Mouse (Mus musculus) T-helper 17 cell (primary cell): ENCODE results near the gene Rapgef5.

Source experiments
- in situ Hi-C, 2 experiments: fragments of 300-600 bp; cut with MboI, MseI; formaldehyde crosslinking; loops; 1 replicate in 1 of 2; 2 replicates in 1 of 2; pipeline ENCODE4 v1.15.1; 2025; ENCODE audit warnings: high pct_unique_total_duplicates in 2 of 2

Rapgef5 gene

GRCm38 (mm10) chr12:117669610-117670400 is 153.5 kb downstream of the Rapgef5 start:
- in situ Hi-C loops = loop anchor here in 1 of 2 experiments (10.0 kb wide), 1 partner anchor 1615 kb away; no protein-coding TSS in a partner anchor

- in situ Hi-C loops = loop anchor here in 1 of 2 experiments (10.0 kb wide), 1 partner anchor 1618 kb away; no protein-coding TSS in a partner anchor
Observed at GRCm38 (mm10) chr12:117673188-117673587, 156.9 kb downstream of the Rapgef5 start.

GRCm38 (mm10) chr12:117674511-117674910 is 158.2 kb downstream of the Rapgef5 start:
- in situ Hi-C loops = loop anchor here in 1 of 2 experiments (10.0 kb wide), 1 partner anchor 1620 kb away; no protein-coding TSS in a partner anchor

- in situ Hi-C loops = loop anchor here (10.0 to 25.0 kb wide), 2 partner anchors 1621 to 1936 kb away; no protein-coding TSS in a partner anchor
Observed at GRCm38 (mm10) chr12:117676265-117676664, 160.0 kb downstream of the Rapgef5 start.

- in situ Hi-C loops = loop anchor here (10.0 to 25.0 kb wide), 2 partner anchors 1624 to 1933 kb away; no protein-coding TSS in a partner anchor
Observed at GRCm38 (mm10) chr12:117678916-117679315, 162.6 kb downstream of the Rapgef5 start.

GRCm38 (mm10) chr12:117679795-117680194 is 163.5 kb downstream of the Rapgef5 start:
- in situ Hi-C loops = loop anchor here (5.0 to 25.0 kb wide), 4 partner anchors 83 to 1933 kb away; no protein-coding TSS in a partner anchor

- in situ Hi-C loops = loop anchor here (5.0 to 25.0 kb wide), 3 partner anchors 81 to 1931 kb away; no protein-coding TSS in a partner anchor
Observed at GRCm38 (mm10) chr12:117681273-117681672, 165.0 kb downstream of the Rapgef5 start.

GRCm38 (mm10) chr12:117683377-117683776 is 167.1 kb downstream of the Rapgef5 start:
- in situ Hi-C loops = loop anchor here (5.0 to 25.0 kb wide), 3 partner anchors 79 to 1929 kb away; no protein-coding TSS in a partner anchor

- in situ Hi-C loops = loop anchor here (5.0 to 25.0 kb wide), 3 partner anchors 78 to 1928 kb away; no protein-coding TSS in a partner anchor
Observed at GRCm38 (mm10) chr12:117683984-117684383, 167.7 kb downstream of the Rapgef5 start.

- in situ Hi-C loops = loop anchor here (5.0 to 25.0 kb wide), 3 partner anchors 78 to 1928 kb away; no protein-coding TSS in a partner anchor
Observed at GRCm38 (mm10) chr12:117684788-117685187, 168.5 kb downstream of the Rapgef5 start.

GRCm38 (mm10) chr12:117685336-117685735 is 169.1 kb downstream of the Rapgef5 start:
- in situ Hi-C loops = loop anchor here (10.0 to 25.0 kb wide), 2 partner anchors 1881 to 1927 kb away; no protein-coding TSS in a partner anchor

- in situ Hi-C loops = loop anchor here (10.0 to 25.0 kb wide), 2 partner anchors 1882 to 1926 kb away; no protein-coding TSS in a partner anchor
Observed at GRCm38 (mm10) chr12:117686732-117687131, 170.5 kb downstream of the Rapgef5 start.

- in situ Hi-C loops = loop anchor here (10.0 to 25.0 kb wide), 2 partner anchors 1884 to 1923 kb away; no protein-coding TSS in a partner anchor
Observed at GRCm38 (mm10) chr12:117688655-117689548, 172.6 kb downstream of the Rapgef5 start.

- in situ Hi-C loops = loop anchor here in 1 of 2 experiments (25.0 kb wide), 1 partner anchor 1921 kb away; no protein-coding TSS in a partner anchor
Observed at GRCm38 (mm10) chr12:117691336-117691735, 175.1 kb downstream of the Rapgef5 start.

- in situ Hi-C loops = loop anchor here in 1 of 2 experiments (25.0 kb wide), 1 partner anchor 1920 kb away; no protein-coding TSS in a partner anchor
Observed at GRCm38 (mm10) chr12:117692775-117693174, 176.5 kb downstream of the Rapgef5 start.

- in situ Hi-C loops = loop anchor here in 1 of 2 experiments (25.0 kb wide), 1 partner anchor 1912 kb away; no protein-coding TSS in a partner anchor
Observed at GRCm38 (mm10) chr12:117699950-117700665, 183.8 kb downstream of the Rapgef5 start.

GRCm38 (mm10) chr12:117700927-117701326 is 184.6 kb downstream of the Rapgef5 start:
- in situ Hi-C loops = no loop called here

GRCm38 (mm10) chr12:117702291-117702690 is 186.0 kb downstream of the Rapgef5 start:
- in situ Hi-C loops = no loop called here

GRCm38 (mm10) chr12:117702928-117703327 is 186.6 kb downstream of the Rapgef5 start:
- in situ Hi-C loops = no loop called here

GRCm38 (mm10) chr12:117703413-117703812 is 187.1 kb downstream of the Rapgef5 start:
- in situ Hi-C loops = no loop called here
